Mouse (Mus musculus) heart, adult 2 months (tissue): ENCODE data around the gene Fam19a3.

ENCODE experiments used
- CTCF ChIP-seq: fragments of 200-600 bp; IDR thresholded peaks from 2 replicates; pipeline ENCODE4 v1.8.1; 2022; ENCODE audit warnings: antibody characterized with exemption, mild to moderate bottlenecking, moderate library complexity
- EP300 ChIP-seq: fragments of 200-500 bp; IDR thresholded peaks from 2 replicates; pipeline ENCODE4 v1.6.1; 2011; ENCODE audit warnings: low read depth, low read length, control low read depth; ENCODE audit not compliant: insufficient read depth

GRCm38 (mm10) chr3:104790401-104790937 is 8.8 kb upstream of the Fam19a3 start:
- no peak for TF ChIP-seq CTCF
- 0 out of 2 replicates have a peak, but pooled peaks have one; percentile 32 for TF ChIP-seq EP300
